Mouse (Mus musculus) megakaryocyte progenitor cell, adult 5-6 weeks (primary cell): ENCODE data around the gene Rims4. TPM values are rescaled to one million over a fixed set of nuclear protein-coding genes. Genes with fewer than 3 reads are reported as not detected.
A peak's percentile ranks its signal among the peaks of the same experiment; 100 is the strongest.

Experiments
- ATAC-seq: replicated peaks from 2 replicates; pipeline ENCODE4 v1.8.0; 2016; ENCODE audit warnings: mild to moderate bottlenecking, moderate TSS enrichment, inconsistent platforms; ENCODE audit not compliant: poor library complexity
- total RNA-seq, 2 experiments: library from RNA; stranded (forward) in 1 of 2; stranded (reverse) in 1 of 2; fragments of 157-497, 149-512 nt in 1 of 2; fragments of 200-1000 nt in 1 of 2; gene quantifications; 2 replicates each; pipeline versions ENCODE4 v1.2.3 to v1.2.4; 2015 to 2017

Gene Rims4
- total RNA-seq, 2 experiments from 2014 or later, result 0.02 TPM; not detected in 1

DNA sequence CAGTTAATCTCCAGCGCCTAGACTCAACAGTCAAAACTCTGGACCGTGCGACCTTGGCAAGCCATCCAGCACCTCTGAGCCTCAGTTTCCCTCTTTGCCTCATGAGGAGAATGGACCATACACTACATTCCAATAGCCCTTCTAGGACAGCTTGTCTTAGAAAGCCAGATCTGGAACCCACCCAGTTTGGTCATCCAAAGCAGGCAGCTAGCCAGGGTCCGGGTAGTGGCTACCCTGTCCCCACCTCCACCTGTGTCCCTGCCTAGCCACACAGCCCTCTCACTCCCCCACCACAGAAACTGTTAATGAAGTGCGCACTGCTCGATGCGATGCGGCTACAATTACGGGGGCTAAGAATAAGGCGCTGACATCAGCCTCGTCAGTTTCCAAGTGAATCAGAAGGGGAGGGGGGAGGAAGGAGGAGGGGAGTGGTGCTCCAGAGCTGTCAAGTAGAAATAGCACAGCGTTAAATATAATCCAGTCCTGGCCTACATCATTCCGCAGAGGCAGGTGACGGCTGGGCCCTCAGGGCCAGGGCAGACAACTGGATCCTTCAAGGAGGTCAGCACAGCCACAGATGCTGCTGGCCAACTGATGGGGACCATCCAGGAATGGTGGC lies 6.5 kb downstream of the Rims4 start:
- ATAC-seq, result no peak

GRCm38 (mm10) chr2:163909604-163910003 lies 8.9 kb downstream of the Rims4 start:
- ATAC-seq, result no peak

DNA sequence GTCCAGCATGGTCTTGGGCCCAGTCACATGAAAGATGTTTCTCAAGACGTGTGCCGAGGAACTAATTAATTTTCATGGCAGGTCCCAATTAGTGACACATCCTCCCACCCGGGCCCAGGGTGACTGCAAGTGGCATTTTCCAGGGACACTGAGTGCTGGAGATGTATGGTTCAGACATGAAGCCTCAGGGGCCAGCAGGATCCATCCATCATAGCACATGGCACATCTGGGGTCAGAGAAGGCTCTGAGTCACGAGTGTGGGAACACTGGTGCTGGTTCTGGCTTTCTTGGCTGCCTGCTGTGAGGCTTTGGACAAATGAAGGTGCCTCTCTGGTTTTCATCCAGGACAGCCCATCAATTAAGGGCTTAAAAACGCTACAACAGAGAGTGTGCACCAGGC lies 11.4 kb downstream of the Rims4 start:
- no peak for ATAC-seq

DNA sequence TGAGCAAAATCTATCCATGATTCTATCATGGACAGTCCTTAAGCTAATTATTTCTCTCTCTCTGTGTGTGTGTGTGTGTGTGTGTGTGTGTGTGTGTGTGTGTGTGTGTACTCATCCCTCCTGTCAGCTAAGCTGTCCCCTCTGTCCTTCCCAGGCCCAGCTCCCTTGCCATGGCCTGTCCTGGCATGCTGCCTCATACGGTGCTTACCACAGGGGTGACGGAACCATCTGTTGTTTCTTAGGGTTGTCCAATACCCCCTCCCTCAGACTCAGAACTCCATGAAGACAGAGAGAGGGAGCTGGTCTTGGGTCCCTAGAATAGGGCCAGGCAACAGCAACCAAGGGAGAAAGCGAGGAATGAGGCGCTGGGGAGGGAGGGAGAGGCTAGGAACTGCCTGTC lies 14.2 kb downstream of the Rims4 start:
- no peak for ATAC-seq

DNA sequence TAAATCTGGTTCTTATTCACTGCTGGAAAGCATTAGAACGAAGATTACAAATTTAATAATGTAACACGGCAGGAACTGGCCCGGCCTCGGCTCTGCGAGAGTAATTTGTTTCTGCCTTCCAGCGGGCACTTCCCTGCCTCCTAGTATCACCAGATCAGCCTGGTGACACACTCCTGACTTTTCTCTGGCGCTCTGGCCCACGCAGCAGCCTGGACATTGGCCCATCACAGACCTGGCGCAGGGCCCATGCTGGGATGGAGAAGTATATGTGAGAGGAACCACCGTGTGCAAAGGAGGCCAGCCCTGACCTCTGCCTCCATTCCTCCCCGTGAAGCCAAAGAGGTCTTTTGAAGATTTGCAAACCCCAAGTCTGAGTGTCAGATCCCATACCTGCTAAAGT lies 15.0 kb downstream of the Rims4 start:
- no peak for ATAC-seq

DNA sequence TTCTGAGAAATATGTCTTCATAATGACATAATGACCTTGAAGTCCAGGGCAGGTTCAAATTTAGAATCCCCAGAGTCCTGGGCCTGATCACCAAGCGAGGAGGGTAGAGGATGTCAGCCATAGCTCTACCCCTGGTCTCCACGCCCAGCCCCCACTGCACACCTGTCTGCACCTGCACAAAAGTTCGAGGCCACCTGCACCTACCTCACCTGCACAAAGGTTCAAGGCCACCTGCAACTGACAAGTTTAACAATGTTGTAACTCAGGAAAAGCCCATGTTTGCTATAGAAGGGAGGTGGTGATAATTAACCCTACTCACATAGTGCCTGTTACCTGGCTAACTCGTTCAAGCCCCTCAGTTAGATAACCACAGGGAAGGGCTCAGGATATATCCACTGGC lies 16.0 kb downstream of the Rims4 start:
- no peak for ATAC-seq

DNA sequence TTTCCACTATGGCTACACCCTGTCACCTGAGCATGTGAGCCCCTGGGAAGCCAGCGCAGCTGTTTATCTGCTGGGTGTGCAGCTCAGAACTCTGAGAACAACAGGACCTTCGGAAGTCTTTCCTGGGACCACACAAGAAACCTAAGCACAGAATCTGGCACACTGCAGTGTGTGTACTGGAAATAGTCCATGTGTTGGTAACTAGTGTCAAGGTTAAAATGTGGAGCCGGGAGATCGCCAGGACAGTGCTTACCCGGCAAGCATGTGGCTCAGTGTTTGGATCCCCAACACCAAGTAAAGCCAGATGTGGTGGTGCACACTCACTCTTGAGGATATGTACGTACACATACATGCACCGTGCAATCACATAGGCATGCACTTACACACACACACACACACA lies 17.4 kb downstream of the Rims4 start:
- ATAC-seq, result no peak

DNA sequence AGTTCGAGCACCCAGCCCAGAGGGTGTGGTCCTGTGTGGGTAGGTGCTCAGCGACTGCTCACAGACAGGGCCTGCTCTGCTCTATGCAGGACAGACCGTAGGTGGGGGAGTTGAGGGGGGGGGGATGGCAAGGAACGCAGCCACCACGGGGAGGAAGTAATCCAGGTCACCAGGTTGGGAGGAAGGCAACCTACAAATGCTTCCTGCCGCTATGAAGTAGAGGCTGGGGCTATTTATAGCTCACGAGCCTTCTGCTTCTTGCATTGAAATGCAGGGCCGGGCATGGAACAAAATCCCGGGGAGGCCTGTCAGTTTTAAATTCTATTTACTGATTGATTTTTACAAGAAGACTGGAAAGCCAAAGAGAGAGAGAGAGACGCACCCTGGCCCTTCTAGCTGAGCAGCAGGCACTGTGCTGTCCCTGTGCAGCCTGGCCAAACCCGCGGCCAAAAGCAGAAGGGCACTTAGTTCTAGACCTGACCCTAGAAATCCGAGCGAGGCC lies 18.5 kb downstream of the Rims4 start:
- no peak for ATAC-seq

DNA sequence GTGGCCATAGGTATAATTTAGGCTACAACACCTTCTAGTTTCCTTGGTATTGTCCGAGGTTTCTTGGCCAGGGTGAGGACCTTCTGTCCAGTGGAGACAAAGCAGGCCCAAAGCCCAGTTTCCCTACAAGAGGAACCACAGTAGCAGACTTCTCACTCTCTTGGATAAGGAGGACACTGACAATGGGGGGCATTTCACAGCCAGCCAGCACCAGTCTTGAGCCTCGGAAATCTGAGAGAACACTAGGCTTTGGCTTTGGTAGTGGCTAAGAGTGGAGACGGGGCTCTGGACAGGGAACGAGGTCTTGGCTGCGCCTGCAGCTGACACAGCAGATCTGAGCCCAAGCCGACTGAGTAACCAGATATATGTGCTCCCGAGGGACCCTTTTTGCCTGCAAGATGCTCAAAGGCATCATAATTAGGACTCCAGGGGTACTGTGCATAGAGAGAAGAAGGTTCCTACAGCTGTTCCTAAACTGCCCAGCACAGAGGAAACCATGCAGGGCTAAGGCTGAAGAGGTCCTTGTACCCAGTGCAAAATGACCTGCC lies 20.4 kb downstream of the Rims4 start:
- no peak for ATAC-seq

- ATAC-seq, result no peak
Observed at GRCm38 (mm10) chr2:163897026-163897425, 21.5 kb downstream of the Rims4 start.

DNA sequence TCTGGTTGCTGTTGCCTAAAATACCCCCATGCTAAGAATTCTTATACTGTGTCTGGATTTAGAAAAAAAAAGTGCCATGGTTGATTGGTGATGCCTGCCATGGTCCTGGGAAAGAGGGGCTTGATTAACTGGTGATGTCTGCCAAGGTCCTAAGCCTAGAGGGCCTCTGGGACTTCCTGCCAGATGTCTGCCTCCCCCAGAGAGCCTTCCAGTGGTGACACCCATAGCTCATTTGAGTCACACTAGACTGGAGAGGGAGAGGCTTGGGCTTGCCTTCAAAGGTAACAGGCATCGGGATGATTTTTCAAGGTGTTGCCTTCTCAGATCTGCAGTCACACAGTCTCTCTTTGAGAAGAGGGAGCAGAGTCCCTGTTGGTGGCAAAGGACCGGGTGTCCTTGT lies 23.3 kb downstream of the Rims4 start:
- no peak for ATAC-seq

DNA sequence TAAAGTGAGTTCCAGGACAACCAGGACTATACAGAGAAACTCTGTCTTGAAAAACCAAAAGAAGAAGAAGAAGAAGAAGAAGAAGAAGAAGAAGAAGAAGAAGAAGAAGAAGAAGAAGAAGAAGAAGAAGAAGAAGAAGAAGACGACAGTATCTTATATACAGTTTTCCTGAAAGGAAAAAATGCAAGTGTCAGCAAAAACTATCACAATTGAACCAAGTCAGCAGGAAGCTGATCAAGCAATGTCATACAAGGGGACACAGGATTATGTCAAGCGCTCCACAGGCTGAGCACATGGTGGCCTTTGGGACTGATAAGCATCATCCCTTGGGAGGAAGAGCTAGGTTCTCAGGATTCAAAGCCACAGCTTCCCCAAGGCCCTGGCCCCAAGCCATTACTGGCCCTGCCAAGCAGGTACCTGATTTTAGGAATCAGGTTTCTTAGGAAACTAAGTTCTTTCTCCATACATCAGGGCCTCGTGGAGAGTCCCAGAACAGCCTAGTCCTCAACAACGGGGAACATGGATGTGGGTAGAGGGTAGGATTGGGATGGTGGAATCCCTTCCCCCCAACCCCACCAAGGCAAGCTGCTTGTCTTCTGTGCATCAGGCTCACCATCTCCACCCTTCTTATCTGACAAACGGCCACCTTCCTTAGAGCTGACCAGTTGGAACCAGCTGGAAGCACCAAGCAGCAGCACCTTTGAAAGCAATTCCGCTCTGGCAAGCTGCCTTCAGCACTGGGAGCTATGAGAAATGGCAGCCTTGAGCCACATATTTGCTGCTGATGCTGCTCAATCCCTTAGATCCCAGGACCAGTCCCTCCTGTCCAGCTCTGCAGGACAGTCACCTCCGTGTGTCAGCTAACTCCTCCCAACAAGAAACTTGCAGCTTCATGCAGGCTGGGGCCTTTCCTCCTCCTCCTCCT lies 24.8 kb downstream of the Rims4 start:
- no peak for ATAC-seq

- no peak for ATAC-seq
Observed at GRCm38 (mm10) chr2:163891271-163891670, 27.2 kb downstream of the Rims4 start.

- ATAC-seq, result no peak
Observed at GRCm38 (mm10) chr2:163890586-163890985, 27.9 kb downstream of the Rims4 start.

DNA sequence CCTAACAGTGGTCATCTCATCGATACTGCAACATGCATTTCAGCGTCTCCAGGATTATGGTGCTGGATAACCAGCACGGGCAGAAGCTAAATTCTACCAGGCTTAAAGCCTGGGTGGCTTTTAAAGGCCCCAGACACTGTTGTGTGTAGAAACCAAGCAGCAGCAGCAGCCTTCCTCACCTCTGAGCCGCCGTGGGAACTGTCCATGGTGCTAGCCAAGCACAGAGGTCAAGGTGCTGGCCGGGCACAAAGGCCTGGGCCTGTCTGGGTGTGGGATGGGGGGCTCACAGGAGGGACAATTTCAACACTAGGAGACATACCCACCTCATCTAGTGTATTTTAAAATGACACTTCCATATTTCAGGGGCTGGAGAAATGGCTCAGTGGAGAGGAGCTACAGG lies 29.1 kb downstream of the Rims4 start:
- ATAC-seq, result 0 out of 2 replicates have a peak, but pooled peaks have one; percentile 23

DNA sequence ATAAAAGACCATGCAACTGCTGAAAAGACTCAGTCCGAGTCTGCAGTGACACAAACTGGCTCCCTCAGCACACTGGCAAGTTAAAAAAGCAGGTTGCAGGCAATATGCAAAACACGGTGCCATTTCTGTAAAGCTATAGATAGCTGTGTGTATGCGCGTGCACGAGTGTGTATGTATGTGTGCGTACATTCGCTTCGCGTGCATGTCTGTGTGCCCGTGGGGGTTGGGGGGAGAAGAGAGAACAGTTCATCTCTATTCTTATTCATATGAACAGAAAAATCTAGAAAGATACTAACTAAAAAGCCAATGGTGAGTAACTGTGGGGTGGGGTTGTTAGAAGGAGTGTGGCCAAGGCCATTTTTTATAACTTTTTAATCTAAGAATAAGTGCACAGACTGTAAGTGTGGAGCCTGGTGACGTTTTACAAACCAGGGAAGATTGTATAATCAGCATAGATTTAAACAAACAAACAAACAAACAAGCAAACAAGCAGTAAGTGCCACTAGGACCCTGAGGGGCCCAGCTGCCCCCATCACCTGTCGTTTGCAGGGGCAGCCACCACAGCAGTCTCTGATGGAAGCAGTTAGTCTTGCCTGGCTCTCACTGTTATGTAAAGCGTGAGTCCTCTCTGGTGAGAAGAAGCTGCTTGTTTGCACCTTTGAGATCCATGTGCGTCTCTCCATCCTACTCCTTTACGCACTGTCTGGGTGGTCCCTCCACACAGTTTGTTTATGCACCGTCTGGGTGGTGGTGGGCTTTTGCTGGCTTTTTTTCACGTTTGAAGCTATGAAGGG lies 35.4 kb downstream of the Rims4 start:
- no peak for ATAC-seq

GRCm38 (mm10) chr2:163880891-163881290 lies 37.6 kb downstream of the Rims4 start:
- ATAC-seq, result no peak

DNA sequence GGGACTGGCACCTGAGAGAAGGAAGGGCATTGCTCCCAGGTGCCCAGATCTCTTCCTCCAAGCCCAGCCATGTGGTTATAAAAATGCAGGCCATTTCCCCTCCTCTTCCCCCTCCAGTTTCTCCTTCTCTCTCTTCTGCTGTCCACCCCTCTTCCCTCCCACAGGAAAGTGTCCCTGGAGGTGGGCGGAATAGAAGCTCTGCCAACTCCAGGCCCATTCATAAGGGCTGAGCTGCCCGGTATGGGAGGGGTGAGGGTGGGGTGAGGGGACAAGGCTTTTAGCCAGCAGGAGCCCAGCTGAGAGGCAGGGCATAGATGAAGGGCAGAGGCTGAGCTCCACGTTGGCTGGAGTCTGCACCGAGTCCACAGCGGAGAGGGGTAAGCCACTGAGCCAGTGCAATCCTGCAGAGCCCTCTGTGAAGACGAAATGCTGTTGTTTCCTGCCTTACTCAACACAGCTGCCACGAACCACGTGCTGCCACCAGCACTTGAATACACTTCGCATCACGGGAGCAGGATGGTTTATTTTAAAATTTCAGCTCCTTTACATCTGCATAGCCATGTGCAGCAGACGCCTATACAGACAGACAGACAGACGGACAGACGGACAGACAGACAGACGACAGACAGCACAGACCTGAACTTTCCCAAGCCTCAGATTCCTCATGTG lies 41.5 kb downstream of the Rims4 start:
- ATAC-seq, result no peak

GRCm38 (mm10) chr2:163875484-163875883 lies 43.0 kb downstream of the Rims4 start:
- ATAC-seq, result no peak

GRCm38 (mm10) chr2:163874877-163875276 lies 43.6 kb downstream of the Rims4 start:
- ATAC-seq, result no peak

DNA sequence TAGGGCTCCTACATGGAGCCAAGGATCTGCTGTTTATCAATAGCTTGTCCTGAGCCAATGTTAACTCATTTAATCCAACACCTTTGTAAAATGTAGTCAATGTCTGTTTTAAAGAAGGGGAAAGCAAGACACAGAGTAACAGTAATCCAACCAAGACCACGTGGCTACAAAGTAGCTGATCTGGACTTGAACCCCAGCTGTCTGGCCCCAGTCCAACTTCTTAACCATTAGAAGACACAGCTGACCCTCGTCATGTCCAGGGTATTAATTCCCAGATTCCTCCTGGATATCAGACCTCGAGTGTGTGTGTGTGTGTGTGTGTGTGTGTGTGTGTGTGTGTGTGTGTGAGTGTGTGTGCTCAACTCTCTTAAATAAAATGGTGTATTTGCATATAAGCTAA lies 46.6 kb downstream of the Rims4 start:
- ATAC-seq, result no peak
